Mouse (Mus musculus) brain, embryonic 14.5 days (tissue): ENCODE data around the gene Mettl21e.

ENCODE experiments used
- CTCF ChIP-seq: fragments of 200-500 bp; IDR thresholded peaks from 2 replicates; pipeline ENCODE4 v1.5.1; 2012; ENCODE audit warnings: inconsistent platforms, mild to moderate bottlenecking, moderate library complexity, borderline replicate concordance; ENCODE audit not compliant: insufficient read depth, insufficient read length; ENCODE audit errors: extremely low read depth
- POLR2A ChIP-seq: fragments of 200-500 bp; IDR thresholded peaks from 2 replicates; pipeline ENCODE4 v1.6.1; 2012; ENCODE audit warnings: mild to moderate bottlenecking, inconsistent platforms, borderline replicate concordance; ENCODE audit not compliant: poor library complexity, insufficient read depth, insufficient read length, severe bottlenecking; ENCODE audit errors: extremely low read depth

- TF ChIP-seq CTCF (no peak), POLR2A (no peak)
Measured at GRCm38 (mm10) chr1:44155287-44155686, 63.5 kb downstream of the Mettl21e start.
